8 mouse cellular contexts compared by ENCODE assay signal in genomic region chr1:164744955-164745608, GRCm38 (mm10). TPM values are rescaled to one million over a fixed set of nuclear protein-coding genes. Genes with fewer than 3 reads are reported as not detected.
A peak's percentile ranks its signal among the peaks of the same experiment; 100 is the strongest.
DNase-seq lines count a peak whose midpoint lies in the region; ATAC-seq lines count a peak whose summit lies in the region.

No protein-coding gene starts in this region.

- DNase-seq in heart, adult 8-10 months (ENCODE audit: low spot score) = peak; percentile 57
- DNase-seq in 3T3-L1 (ENCODE audit: low read depth, low spot score) (peak; percentile 78), MN1 (ENCODE audit: low spot score) (peak; percentile 53)
- DNase-seq in telencephalon, adult 2 months (ENCODE audit: low read depth, low spot score) = peak; percentile 42
- no peak for DNase-seq in gastrocnemius, postnatal 10 days
- DNase-seq in layer of hippocampus, postnatal 25 days (ENCODE audit: extremely low spot score in 1 of 2, low spot score in 1 of 2) = no peak

- H3K36me3 ChIP-seq in heart, embryonic 12.5 days = no peaks in the 10 kb centered on the region
- H3K36me3 ChIP-seq in forebrain, embryonic 16.5 days (ENCODE audit: control insufficient read depth, insufficient read depth) = no peaks in the 10 kb centered on the region

- no peak overlapping the region for H3K4me3 ChIP-seq in heart, embryonic 12.5 days
- no peak overlapping the region for H3K4me3 ChIP-seq in forebrain, embryonic 16.5 days (replicated peaks; ENCODE audit: low read length)

- no peaks in the 10 kb centered on the region for H3K4me1 ChIP-seq in heart, embryonic 12.5 days (replicated peaks)
- no peaks in the 10 kb centered on the region for H3K4me1 ChIP-seq in forebrain, embryonic 16.5 days (replicated peaks; ENCODE audit: control insufficient read depth, insufficient read depth, low read length)

- H3K9me3 ChIP-seq in heart, embryonic 12.5 days (replicated peaks) = no peaks in the 10 kb centered on the region
- H3K9me3 ChIP-seq in forebrain, embryonic 16.5 days (ENCODE audit: control insufficient read depth, low read length) = no peaks in the 10 kb centered on the region

- H3K27me3 ChIP-seq in heart, embryonic 12.5 days (replicated peaks) = no peaks in the 10 kb centered on the region
- H3K27me3 ChIP-seq in forebrain, embryonic 16.5 days (replicated peaks; ENCODE audit: control insufficient read depth, insufficient read depth, low read length) = no peaks in the 10 kb centered on the region

- no peak overlapping the region for H3K27ac ChIP-seq in heart, embryonic 12.5 days (ENCODE audit: poor library complexity, severe bottlenecking)
- no peak overlapping the region for H3K27ac ChIP-seq in forebrain, embryonic 16.5 days (ENCODE audit: low read length)

- H3K4me2 ChIP-seq in heart, embryonic 12.5 days = no peak overlapping the region
- H3K4me2 ChIP-seq in forebrain, embryonic 16.5 days (ENCODE audit: low read length) = no peak overlapping the region

- no peak for ATAC-seq in heart, embryonic 12.5 days (ENCODE audit: insufficient number of reproducible peaks, low FRiP score)
- peak; percentile 59; the same call in 1 of the 2 replicates for ATAC-seq in forebrain, embryonic 16.5 days

- H3K9ac ChIP-seq in heart, embryonic 12.5 days = no peak overlapping the region
- H3K9ac ChIP-seq in forebrain, embryonic 16.5 days (replicated peaks; ENCODE audit: low read depth, low read length) = no peak overlapping the region

RNA-seq across cellular contexts. Expression of gene Dpt, which starts 51.4 kb away (rescaled TPM):
- total RNA-seq in heart, adult 8-10 months (2022) = 10 to 100 TPM; 77.8 to 93.7 (median 88.2) TPM
- 1.7 and 2.1 TPM in 2 replicates for polyA plus RNA-seq in heart, embryonic 12.5 days (2016; fragmentation: Nextera tagmentation; extraction: Ambion mirVana)
- polyA plus RNA-seq in forebrain, embryonic 16.5 days (2015; fragmentation: Nextera tagmentation; extraction: Ambion mirVana) = 0.14 TPM in 1 of 2 replicates, not detected in the other
- total RNA-seq in gastrocnemius, postnatal 10 days (2021) = 100 to 1,000 TPM; 128 to 135 TPM
- under 1 TPM in 1 of 2 experiments, not detected in 1; 0.20 TPM for total RNA-seq in layer of hippocampus, postnatal 25 days (2021)

Comparison
In these comparisons a context has a peak if more than half of its experiments do, and no peak if none do; other contexts are left out.
1. DNase-seq: peak in heart, adult 8-10 months (single experiment), 3T3-L1 (single experiment), MN1 (single experiment) and telencephalon, adult 2 months (single experiment); none in gastrocnemius, postnatal 10 days (single experiment) and layer of hippocampus, postnatal 25 days (0 of 2).
2. RNA of gene Dpt, which starts 51.4 kb away (total RNA-seq): 128 to 135 TPM in gastrocnemius, postnatal 10 days and 77.8 to 93.7 TPM in heart, adult 8-10 months; 0.20 TPM in layer of hippocampus, postnatal 25 days; every median in the first group is over 10 times any median in the second.